Mouse (Mus musculus) lung, embryonic 14.5 days (tissue): ENCODE measurements around the gene Tnni3k. TPM values are rescaled to one million over a fixed set of nuclear protein-coding genes. Genes with fewer than 3 reads are reported as not detected.

ENCODE experiments used
- ATAC-seq: fragments of 200-750 bp; cut with Nextera tagmentation; 2 replicates; pipeline ENCODE4 v1.8.0; 2017; ENCODE audit warnings: mild to moderate bottlenecking, moderate TSS enrichment, moderate library complexity; ENCODE audit not compliant: insufficient read depth
- DNase-seq: peaks from one replicate; pipeline ENCODE4 v3.0.0-alpha.2; 2015
- H3K27ac ChIP-seq: fragments of 300-500 bp; sonication (generic); 2 replicates; pipeline ENCODE4 v1.5.1; 2014; ENCODE audit warnings: low read depth, mild to moderate bottlenecking, moderate library complexity
- H3K27me3 ChIP-seq: fragments of 300-500 bp; sonication (generic); 2 replicates; pipeline ENCODE4 v1.6.1; 2014; ENCODE audit warnings: low read length, control low read depth; ENCODE audit not compliant: insufficient read depth
- H3K36me3 ChIP-seq: fragments of 300-500 bp; sonication (generic); 2 replicates; pipeline ENCODE4 v1.6.1; 2014; ENCODE audit warnings: control low read depth; ENCODE audit not compliant: insufficient read depth
- H3K4me1 ChIP-seq: fragments of 300-500 bp; sonication (generic); 2 replicates; pipeline ENCODE4 v1.6.1; 2014; ENCODE audit warnings: antibody characterized with exemption, control low read depth; ENCODE audit not compliant: insufficient read depth
- H3K4me2 ChIP-seq: fragments of 300-500 bp; sonication (generic); 2 replicates; pipeline ENCODE4 v1.6.1; 2014; ENCODE audit warnings: mild to moderate bottlenecking
- H3K4me3 ChIP-seq: fragments of 300-500 bp; sonication (generic); 2 replicates; pipeline ENCODE4 v1.5.1; 2014; ENCODE audit warnings: low read depth, low read length
- H3K9ac ChIP-seq: fragments of 300-500 bp; sonication (generic); 2 replicates; pipeline ENCODE4 v1.6.1; 2014
- H3K9me3 ChIP-seq: fragments of 300-500 bp; sonication (generic); 2 replicates; pipeline ENCODE4 v1.6.1; 2016; ENCODE audit warnings: low read depth, low read length, control low read depth
- CTCF ChIP-seq: IDR thresholded peaks from 2 replicates; pipeline ENCODE4 v1.5.1; 2016; ENCODE audit warnings: antibody characterized with exemption, low read depth
- WGBS: fragments of 180-500 bp; shearing (Covaris S2); extraction: QIAGEN DNeasy Blood & Tissue Kit; methylation state at CpG from one replicate; pipeline ENCODE4 v1.1.7; 2014; 5-methylcytosine and 5-hydroxymethylcytosine counted together
- polyA plus RNA-seq: library from polyadenylated mRNA; unstranded; fragments of >200 nt; fragmentation: Nextera tagmentation; extraction: Ambion mirVana; gene quantifications from 2 replicates; pipeline ENCODE4 v1.2.1, GENCODE M21; 2014

The Tnni3k gene
- polyA plus RNA-seq, 1 experiment from 2014 or later = not detected

DNA sequence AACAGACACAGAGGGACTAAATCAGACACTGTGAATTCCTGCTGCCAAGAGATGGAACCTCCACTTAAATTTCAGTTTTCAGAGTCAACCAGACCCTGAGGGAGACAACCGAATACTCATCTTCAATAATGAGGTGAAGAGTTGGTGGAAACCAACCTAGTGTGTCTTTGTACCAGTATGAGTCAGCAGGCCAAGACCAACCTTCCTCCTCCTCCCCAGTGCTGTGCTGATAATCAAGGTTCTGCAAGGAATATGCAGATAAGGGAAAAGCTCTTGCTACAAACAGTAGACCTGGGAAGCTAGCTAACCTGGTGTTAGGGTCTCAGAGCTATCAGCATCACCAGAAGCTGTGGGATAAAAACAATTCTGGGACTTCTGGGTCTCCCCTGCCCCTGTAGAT is 176.1 kb downstream of the Tnni3k start:
- no peaks in the 10 kb centered on the region for H3K36me3 ChIP-seq
- no peak overlapping the region for H3K27ac ChIP-seq
- 96% methylated on average over 1 of the region's 1 CpGs for WGBS
- H3K27me3 ChIP-seq = no peaks in the 10 kb centered on the region
- H3K4me3 ChIP-seq = no peak overlapping the region
- H3K9me3 ChIP-seq = no peaks in the 10 kb centered on the region
- H3K4me1 ChIP-seq = no peaks in the 10 kb centered on the region
- ATAC-seq (no peak), DNase-seq (no peak)
- H3K9ac ChIP-seq = no peak overlapping the region
- H3K4me2 ChIP-seq = no peak overlapping the region
- no peak for TF ChIP-seq CTCF

GRCm38 (mm10) chr3:154868807-154869206 is 186.4 kb downstream of the Tnni3k start:
- WGBS = 76% methylated on average over 4 of the region's 4 CpGs
- no peak overlapping the region for H3K27ac ChIP-seq
- no peak overlapping the region for H3K4me3 ChIP-seq
- H3K4me2 ChIP-seq = no peak overlapping the region
- H3K27me3 ChIP-seq = no peaks in the 10 kb centered on the region
- no peaks in the 10 kb centered on the region for H3K9me3 ChIP-seq
- TF ChIP-seq CTCF = no peak
- H3K9ac ChIP-seq = no peak overlapping the region
- H3K36me3 ChIP-seq = no peaks in the 10 kb centered on the region
- no peak for DNase-seq
- no peaks in the 10 kb centered on the region for H3K4me1 ChIP-seq
- no peak for ATAC-seq

DNA sequence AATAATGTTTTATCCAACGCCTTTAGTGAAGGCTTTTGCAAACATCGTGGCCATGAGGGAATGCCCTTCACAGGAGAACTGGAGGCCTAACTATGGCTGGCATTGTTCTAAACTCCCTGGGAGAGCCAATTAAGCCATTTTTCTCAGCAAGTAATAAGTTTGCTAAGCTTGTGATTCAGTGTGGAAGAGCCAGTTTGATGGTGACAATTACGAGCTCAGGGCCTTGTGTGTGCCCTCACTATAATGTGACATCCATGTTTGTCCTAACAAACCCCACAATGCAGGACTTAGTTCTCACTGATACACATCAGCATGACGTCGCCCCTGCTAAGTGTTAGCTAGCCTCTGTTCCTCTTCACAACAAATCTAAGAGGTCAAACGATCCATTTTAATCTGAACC is 193.3 kb downstream of the Tnni3k start:
- no peaks in the 10 kb centered on the region for H3K4me1 ChIP-seq
- no peaks in the 10 kb centered on the region for H3K36me3 ChIP-seq
- ATAC-seq (no peak), DNase-seq (no peak)
- TF ChIP-seq CTCF = no peak
- no peaks in the 10 kb centered on the region for H3K27me3 ChIP-seq
- WGBS = 74% methylated on average over 6 of the region's 6 CpGs
- no peak overlapping the region for H3K4me3 ChIP-seq
- H3K27ac ChIP-seq = no peak overlapping the region
- no peak overlapping the region for H3K4me2 ChIP-seq
- H3K9me3 ChIP-seq = no peaks in the 10 kb centered on the region
- no peak overlapping the region for H3K9ac ChIP-seq

DNA sequence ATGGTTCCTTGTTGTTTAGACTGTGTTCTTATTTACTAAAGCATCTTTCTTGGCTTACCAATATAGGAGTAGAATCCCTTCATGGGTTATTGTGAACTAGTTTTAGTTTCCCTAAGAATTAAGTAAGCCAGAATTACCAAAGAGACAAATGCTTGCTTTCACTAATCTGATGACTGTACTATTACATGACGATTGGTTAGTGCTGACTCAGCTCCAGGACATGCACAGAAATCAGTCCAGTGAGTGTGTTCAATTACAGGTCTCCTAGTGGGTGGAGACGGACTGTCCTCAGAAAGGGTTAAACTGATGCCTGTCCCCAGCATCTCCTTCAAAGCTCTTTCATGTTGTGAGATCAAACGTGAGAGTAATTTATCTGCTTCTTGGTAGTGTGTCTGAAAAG is 195.5 kb downstream of the Tnni3k start:
- H3K27me3 ChIP-seq = no peaks in the 10 kb centered on the region
- no peak for ATAC-seq
- no peak for TF ChIP-seq CTCF

DNA sequence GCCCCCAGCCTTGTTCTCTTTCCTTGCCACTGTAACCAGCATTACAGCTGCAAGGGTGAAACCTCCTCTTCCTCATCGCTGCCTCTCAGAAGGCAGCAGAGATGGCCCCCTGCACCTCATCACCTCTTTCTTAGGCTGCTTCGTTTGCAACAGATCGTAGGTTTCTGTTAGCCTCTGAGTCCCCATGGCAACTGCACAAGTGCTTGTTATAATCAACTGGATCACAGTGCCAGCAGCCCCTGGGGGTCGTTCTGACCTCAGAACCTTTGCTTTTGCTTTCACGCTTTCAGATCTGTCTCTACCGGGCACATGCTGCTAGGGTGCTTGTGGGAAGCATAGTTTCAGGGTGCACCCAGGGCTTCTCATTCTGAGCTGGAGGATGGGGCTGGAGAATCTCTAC is 201.9 kb downstream of the Tnni3k start:
- H3K9me3 ChIP-seq = no peaks in the 10 kb centered on the region
- no peak for TF ChIP-seq CTCF
- no peaks in the 10 kb centered on the region for H3K27me3 ChIP-seq
- no peak overlapping the region for H3K9ac ChIP-seq
- DNase-seq (no peak), ATAC-seq (no peak)
- WGBS = 30% methylated on average over 6 of the region's 6 CpGs
- H3K36me3 ChIP-seq = no peaks in the 10 kb centered on the region
- H3K4me3 ChIP-seq = no peak overlapping the region
- H3K4me1 ChIP-seq = no peaks in the 10 kb centered on the region
- no peak overlapping the region for H3K4me2 ChIP-seq
- no peak overlapping the region for H3K27ac ChIP-seq

More for the DNA sequence above, 195.5 kb downstream of the Tnni3k start:
- no peak for DNase-seq
- H3K4me3 ChIP-seq = no peak overlapping the region
- H3K27ac ChIP-seq = no peak overlapping the region
- H3K4me1 ChIP-seq = no peaks in the 10 kb centered on the region
- H3K9ac ChIP-seq = no peak overlapping the region
- no peaks in the 10 kb centered on the region for H3K36me3 ChIP-seq
- H3K9me3 ChIP-seq = no peaks in the 10 kb centered on the region
- no peak overlapping the region for H3K4me2 ChIP-seq
- WGBS = 43% methylated on average over 3 of the region's 3 CpGs

GRCm38 (mm10) chr3:154852281-154852680 is 202.9 kb downstream of the Tnni3k start:
- DNase-seq (no peak), ATAC-seq (no peak)
- H3K4me2 ChIP-seq = no peak overlapping the region
- no peak for TF ChIP-seq CTCF
- no peak overlapping the region for H3K4me3 ChIP-seq
- H3K4me1 ChIP-seq = no peaks in the 10 kb centered on the region
- no peaks in the 10 kb centered on the region for H3K9me3 ChIP-seq
- no peaks in the 10 kb centered on the region for H3K27me3 ChIP-seq
- 72% methylated on average over 3 of the region's 3 CpGs for WGBS
- H3K36me3 ChIP-seq = no peaks in the 10 kb centered on the region
- H3K27ac ChIP-seq = no peak overlapping the region
- H3K9ac ChIP-seq = no peak overlapping the region

DNA sequence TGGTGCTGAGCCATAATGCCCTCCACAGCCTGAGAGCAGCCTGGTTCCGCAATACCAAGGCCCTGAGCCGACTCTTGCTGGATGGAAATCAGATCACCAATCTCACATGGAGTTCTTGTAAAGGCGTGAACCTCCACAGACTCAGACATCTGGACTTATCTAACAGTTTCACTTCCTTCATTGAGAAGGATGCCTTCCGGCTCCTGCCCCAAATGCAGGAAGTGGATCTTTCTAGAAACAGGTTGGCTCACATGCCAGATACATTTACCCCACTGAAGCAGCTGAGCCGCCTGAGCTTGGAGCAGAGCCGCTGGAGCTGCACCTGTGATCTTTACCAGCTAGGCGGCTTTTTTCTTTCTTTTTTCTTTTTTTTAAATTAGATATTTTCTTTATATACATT is 213.0 kb downstream of the Tnni3k start:
- TF ChIP-seq CTCF = no peak
- Histone ChIP-seq H3K9me3 (no peaks in the 10 kb centered on the region), H3K27ac (no peak overlapping the region), H3K4me3 (no peak overlapping the region), H3K36me3 (no peaks in the 10 kb centered on the region), H3K4me1 (no peaks in the 10 kb centered on the region), H3K9ac (no peak overlapping the region), H3K27me3 (no peaks in the 10 kb centered on the region), H3K4me2 (no peak overlapping the region)
- no peak for DNase-seq
- WGBS = 83% methylated on average over 7 of the region's 7 CpGs
- ATAC-seq = no peak

DNA sequence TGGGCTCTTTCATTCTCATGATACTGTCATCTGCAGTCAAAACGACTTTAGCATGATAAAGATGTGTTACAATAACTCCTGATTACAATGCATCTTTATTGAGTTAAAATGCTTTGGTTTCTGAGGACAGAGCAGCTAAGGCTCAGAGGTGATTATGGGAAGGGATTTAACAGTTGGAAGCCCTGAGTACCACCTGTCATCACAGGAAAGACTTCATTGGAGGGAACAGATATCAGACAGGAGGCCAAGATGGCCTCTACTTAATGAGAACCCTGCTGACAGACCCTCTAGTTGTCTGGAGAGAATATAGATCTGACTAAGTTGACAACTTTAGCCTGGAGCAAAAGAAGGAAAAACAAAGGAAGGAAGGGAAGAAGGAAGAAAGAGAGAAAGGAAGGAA is 214.1 kb downstream of the Tnni3k start:
- no peak overlapping the region for H3K9ac ChIP-seq
- ATAC-seq (no peak), DNase-seq (no peak)
- no peaks in the 10 kb centered on the region for H3K36me3 ChIP-seq
- no peaks in the 10 kb centered on the region for H3K27me3 ChIP-seq
- H3K4me3 ChIP-seq = no peak overlapping the region
- no peak for TF ChIP-seq CTCF
- 44% methylated on average over 1 of the region's 1 CpGs for WGBS
- H3K4me1 ChIP-seq = no peaks in the 10 kb centered on the region
- H3K27ac ChIP-seq = no peak overlapping the region
- H3K9me3 ChIP-seq = no peaks in the 10 kb centered on the region
- H3K4me2 ChIP-seq = no peak overlapping the region
